Mouse (Mus musculus) small intestine, adult 2 months (tissue): ENCODE measurements around the gene Bcl2l15.

ENCODE experiments used
- CTCF ChIP-seq: fragments of 200-500 bp; IDR thresholded peaks from 2 replicates; pipeline ENCODE4 v1.5.1; 2012; ENCODE audit warnings: low read depth, mild to moderate bottlenecking, control low read depth, inconsistent platforms, low read length, moderate library complexity, mixed read lengths; ENCODE audit not compliant: insufficient replicate concordance, insufficient read length; ENCODE audit errors: extremely low read depth
- POLR2A ChIP-seq: fragments of 200-500 bp; IDR thresholded peaks from 2 replicates; pipeline ENCODE4 v1.6.1; 2012; ENCODE audit warnings: low read depth, mild to moderate bottlenecking, control low read depth, inconsistent platforms, low read length, moderate library complexity

GRCm38 (mm10) chr3:103796389-103796788, 36.0 kb upstream of the Bcl2l15 start:
- TF ChIP-seq CTCF, result no peak
- no peak for TF ChIP-seq POLR2A
